Mouse (Mus musculus): ENCODE data around the gene Phlpp2. TPM values are rescaled to one million over a fixed set of nuclear protein-coding genes. Genes with fewer than 3 reads are reported as not detected.

Gene Phlpp2
- polyA plus RNA-seq, 1 experiment from 2014 or later: 2.8 TPM

GRCm38 (mm10) chr8:109964106-109964505, 95.8 kb downstream of the Phlpp2 start:
- Histone ChIP-seq H3K27me3 (ENCODE audit: control insufficient read depth, insufficient read depth, low read length) (peaks cover 15% of the 10 kb centered on the region), H3K36me3 (ENCODE audit: control insufficient read depth, insufficient read depth, low read length) (no peaks in the 10 kb centered on the region), H3K4me3 (replicated peaks; ENCODE audit: low read length) (no peak overlapping the region), H3K9me3 (replicated peaks; ENCODE audit: control insufficient read depth, low read length) (no peaks in the 10 kb centered on the region), H3K4me1 (ENCODE audit: control insufficient read depth, insufficient read depth, low read length) (0 out of 2 replicates have a peak, but pooled peaks cover 7% of the 10 kb centered on the region), H3K9ac (ENCODE audit: low read length) (no peak overlapping the region), H3K4me2 (ENCODE audit: low read depth, low read length) (no peak overlapping the region), H3K27ac (ENCODE audit: low read length) (no peak overlapping the region)
- WGBS: 63% methylated on average over 4 of the region's 4 CpGs
- ATAC-seq (ENCODE audit: insufficient read depth, low FRiP score): no peak

- Histone ChIP-seq H3K4me2 (ENCODE audit: low read depth, low read length) (no peak overlapping the region), H3K4me1 (ENCODE audit: control insufficient read depth, insufficient read depth, low read length) (no peaks in the 10 kb centered on the region), H3K9me3 (replicated peaks; ENCODE audit: control insufficient read depth, low read length) (no peaks in the 10 kb centered on the region), H3K27me3 (ENCODE audit: control insufficient read depth, insufficient read depth, low read length) (0 out of 2 replicates have a peak, but pooled peaks cover 4% of the 10 kb centered on the region), H3K9ac (ENCODE audit: low read length) (no peak overlapping the region), H3K4me3 (replicated peaks; ENCODE audit: low read length) (no peak overlapping the region), H3K36me3 (ENCODE audit: control insufficient read depth, insufficient read depth, low read length) (no peaks in the 10 kb centered on the region), H3K27ac (ENCODE audit: low read length) (no peak overlapping the region)
- no peak for ATAC-seq (ENCODE audit: insufficient read depth, low FRiP score)
- WGBS: 45% methylated on average over 10 of the region's 10 CpGs
Observed at GRCm38 (mm10) chr8:109968837-109969236, 100.5 kb downstream of the Phlpp2 start.

- WGBS: 8% methylated on average over 9 of the region's 9 CpGs
- H3K27me3 ChIP-seq (ENCODE audit: control insufficient read depth, insufficient read depth, low read length): 0 out of 2 replicates have a peak, but pooled peaks cover 4% of the 10 kb centered on the region
- no peak overlapping the region for H3K4me3 ChIP-seq (replicated peaks; ENCODE audit: low read length)
- ATAC-seq (ENCODE audit: insufficient read depth, low FRiP score): no peak
- H3K9ac ChIP-seq (ENCODE audit: low read length): no peak overlapping the region
- no peaks in the 10 kb centered on the region for H3K4me1 ChIP-seq (ENCODE audit: control insufficient read depth, insufficient read depth, low read length)
- H3K9me3 ChIP-seq (replicated peaks; ENCODE audit: control insufficient read depth, low read length): no peaks in the 10 kb centered on the region
- no peak overlapping the region for H3K27ac ChIP-seq (ENCODE audit: low read length)
- no peaks in the 10 kb centered on the region for H3K36me3 ChIP-seq (ENCODE audit: control insufficient read depth, insufficient read depth, low read length)
- H3K4me2 ChIP-seq (ENCODE audit: low read depth, low read length): no peak overlapping the region
Observed at GRCm38 (mm10) chr8:109970323-109970722, 102.0 kb downstream of the Phlpp2 start.

GRCm38 (mm10) chr8:109972901-109973300, 104.6 kb downstream of the Phlpp2 start:
- 0 out of 2 replicates have a peak, but pooled peaks cover 4% of the 10 kb centered on the region for H3K27me3 ChIP-seq (ENCODE audit: control insufficient read depth, insufficient read depth, low read length)
- no peaks in the 10 kb centered on the region for H3K4me1 ChIP-seq (ENCODE audit: control insufficient read depth, insufficient read depth, low read length)
- no peak for ATAC-seq (ENCODE audit: insufficient read depth, low FRiP score)
- H3K36me3 ChIP-seq (ENCODE audit: control insufficient read depth, insufficient read depth, low read length): no peaks in the 10 kb centered on the region
- H3K9ac ChIP-seq (ENCODE audit: low read length): no peak overlapping the region
- H3K4me3 ChIP-seq (replicated peaks; ENCODE audit: low read length): no peak overlapping the region
- no peak overlapping the region for H3K4me2 ChIP-seq (ENCODE audit: low read depth, low read length)
- WGBS: 74% methylated on average over 4 of the region's 4 CpGs
- no peak overlapping the region for H3K27ac ChIP-seq (ENCODE audit: low read length)
- no peaks in the 10 kb centered on the region for H3K9me3 ChIP-seq (replicated peaks; ENCODE audit: control insufficient read depth, low read length)

- H3K9ac ChIP-seq (ENCODE audit: low read length): no peak overlapping the region
- no peak for ATAC-seq (ENCODE audit: insufficient read depth, low FRiP score)
- WGBS: 60% methylated on average over 6 of the region's 6 CpGs
- no peaks in the 10 kb centered on the region for H3K9me3 ChIP-seq (replicated peaks; ENCODE audit: control insufficient read depth, low read length)
- H3K27ac ChIP-seq (ENCODE audit: low read length): no peak overlapping the region
- H3K4me3 ChIP-seq (replicated peaks; ENCODE audit: low read length): no peak overlapping the region
- H3K4me1 ChIP-seq (ENCODE audit: control insufficient read depth, insufficient read depth, low read length): no peaks in the 10 kb centered on the region
- no peaks in the 10 kb centered on the region for H3K36me3 ChIP-seq (ENCODE audit: control insufficient read depth, insufficient read depth, low read length)
- H3K27me3 ChIP-seq (ENCODE audit: control insufficient read depth, insufficient read depth, low read length): no peaks in the 10 kb centered on the region
- no peak overlapping the region for H3K4me2 ChIP-seq (ENCODE audit: low read depth, low read length)
Observed at GRCm38 (mm10) chr8:109979339-109979738, 111.0 kb downstream of the Phlpp2 start.

GRCm38 (mm10) chr8:109982386-109983105, 114.2 kb downstream of the Phlpp2 start:
- H3K27ac ChIP-seq (ENCODE audit: low read length): no peak overlapping the region
- H3K27me3 ChIP-seq (ENCODE audit: control insufficient read depth, insufficient read depth, low read length): no peaks in the 10 kb centered on the region
- H3K9me3 ChIP-seq (replicated peaks; ENCODE audit: control insufficient read depth, low read length): no peaks in the 10 kb centered on the region
- no peaks in the 10 kb centered on the region for H3K4me1 ChIP-seq (ENCODE audit: control insufficient read depth, insufficient read depth, low read length)
- no peaks in the 10 kb centered on the region for H3K36me3 ChIP-seq (ENCODE audit: control insufficient read depth, insufficient read depth, low read length)
- no peak for ATAC-seq (ENCODE audit: insufficient read depth, low FRiP score)
- no peak overlapping the region for H3K4me2 ChIP-seq (ENCODE audit: low read depth, low read length)
- no peak overlapping the region for H3K4me3 ChIP-seq (replicated peaks; ENCODE audit: low read length)
- no peak overlapping the region for H3K9ac ChIP-seq (ENCODE audit: low read length)
- WGBS: 72% methylated on average over 15 of the region's 15 CpGs

GRCm38 (mm10) chr8:109983944-109984343, 115.6 kb downstream of the Phlpp2 start:
- Histone ChIP-seq H3K9ac (ENCODE audit: low read length) (no peak overlapping the region), H3K27me3 (ENCODE audit: control insufficient read depth, insufficient read depth, low read length) (no peaks in the 10 kb centered on the region), H3K36me3 (ENCODE audit: control insufficient read depth, insufficient read depth, low read length) (no peaks in the 10 kb centered on the region), H3K4me3 (replicated peaks; ENCODE audit: low read length) (no peak overlapping the region), H3K4me2 (ENCODE audit: low read depth, low read length) (no peak overlapping the region), H3K27ac (ENCODE audit: low read length) (no peak overlapping the region), H3K9me3 (replicated peaks; ENCODE audit: control insufficient read depth, low read length) (no peaks in the 10 kb centered on the region), H3K4me1 (ENCODE audit: control insufficient read depth, insufficient read depth, low read length) (no peaks in the 10 kb centered on the region)
- ATAC-seq (ENCODE audit: insufficient read depth, low FRiP score): no peak
- 38% methylated on average over 5 of the region's 5 CpGs for WGBS

GRCm38 (mm10) chr8:109986384-109986783, 118.0 kb downstream of the Phlpp2 start:
- no peak overlapping the region for H3K9ac ChIP-seq (ENCODE audit: low read length)
- no peaks in the 10 kb centered on the region for H3K27me3 ChIP-seq (ENCODE audit: control insufficient read depth, insufficient read depth, low read length)
- no peak for ATAC-seq (ENCODE audit: insufficient read depth, low FRiP score)
- H3K27ac ChIP-seq (ENCODE audit: low read length): no peak overlapping the region
- H3K4me1 ChIP-seq (ENCODE audit: control insufficient read depth, insufficient read depth, low read length): no peaks in the 10 kb centered on the region
- WGBS: 57% methylated on average over 7 of the region's 7 CpGs
- no peak overlapping the region for H3K4me2 ChIP-seq (ENCODE audit: low read depth, low read length)
- no peak overlapping the region for H3K4me3 ChIP-seq (replicated peaks; ENCODE audit: low read length)
- no peaks in the 10 kb centered on the region for H3K36me3 ChIP-seq (ENCODE audit: control insufficient read depth, insufficient read depth, low read length)
- no peaks in the 10 kb centered on the region for H3K9me3 ChIP-seq (replicated peaks; ENCODE audit: control insufficient read depth, low read length)

- 72% methylated on average over 7 of the region's 7 CpGs for WGBS
- H3K36me3 ChIP-seq (ENCODE audit: control insufficient read depth, insufficient read depth, low read length): no peaks in the 10 kb centered on the region
- H3K9me3 ChIP-seq (replicated peaks; ENCODE audit: control insufficient read depth, low read length): no peaks in the 10 kb centered on the region
- no peak overlapping the region for H3K4me2 ChIP-seq (ENCODE audit: low read depth, low read length)
- no peak for ATAC-seq (ENCODE audit: insufficient read depth, low FRiP score)
- H3K27ac ChIP-seq (ENCODE audit: low read length): no peak overlapping the region
- H3K9ac ChIP-seq (ENCODE audit: low read length): no peak overlapping the region
- H3K27me3 ChIP-seq (ENCODE audit: control insufficient read depth, insufficient read depth, low read length): no peaks in the 10 kb centered on the region
- no peak overlapping the region for H3K4me3 ChIP-seq (replicated peaks; ENCODE audit: low read length)
- no peaks in the 10 kb centered on the region for H3K4me1 ChIP-seq (ENCODE audit: control insufficient read depth, insufficient read depth, low read length)
Observed at GRCm38 (mm10) chr8:109987776-109988175, 119.4 kb downstream of the Phlpp2 start.

All from stomach, embryonic 16.5 days (tissue).